ENCODE assay signal across 9 mouse cellular contexts in genomic region chr19:53423816-53424465, GRCm38 (mm10). TPM values are rescaled to one million over a fixed set of nuclear protein-coding genes. Genes with fewer than 3 reads are reported as not detected.
DNase-seq lines count a peak whose midpoint lies in the region; ATAC-seq and TF ChIP-seq lines count a peak whose summit lies in the region.
"Had no signal": no experiment of that assay in that cellular context is flagged by ENCODE, and none has a peak within 500 bp of the region (broad histone marks: within the 10 kb centered on the region; RNA-seq: fewer than 3 reads in every experiment).

No protein-coding gene starts in this region.

- H3K9ac ChIP-seq in kidney, embryonic 14.5 days (ENCODE audit: low read depth, low read length), result no peak overlapping the region
- peak overlapping the region; percentile 2 for H3K9ac ChIP-seq in ES-Bruce4 (ENCODE audit: low read depth, poor library complexity, severe bottlenecking)
- H3K9ac ChIP-seq in intestine, postnatal 0 days (ENCODE audit: low read depth, low read length), result no peak overlapping the region; the same call in 1 of the 2 replicates
- H3K9ac ChIP-seq in midbrain, embryonic 16.5 days (ENCODE audit: low read depth, low read length), result no peak overlapping the region

- TF ChIP-seq POLR2A in ES-Bruce4 (IDR thresholded peaks at IDR 0.05; ENCODE audit: insufficient read depth, low read length), result no peak

- ATAC-seq in kidney, embryonic 14.5 days (ENCODE audit: low FRiP score, low TSS enrichment), result no peak
- no peak for ATAC-seq in intestine, postnatal 0 days
- ATAC-seq in midbrain, embryonic 16.5 days, result no peak

- WGBS in kidney, embryonic 14.5 days, result 56% methylated on average over 17 of the region's 17 CpGs
- 60% methylated on average over 17 of the region's 17 CpGs for WGBS in intestine, postnatal 0 days
- WGBS in midbrain, embryonic 16.5 days, result 72% methylated on average over 17 of the region's 17 CpGs

- H3K4me1 ChIP-seq in kidney, embryonic 14.5 days (ENCODE audit: control insufficient read depth, insufficient read depth, low read length), result peaks cover 26% of the 10 kb centered on the region
- H3K4me1 ChIP-seq in ES-Bruce4 (ENCODE audit: control insufficient read depth, insufficient read depth, low read length), result peaks cover 3% of the 10 kb centered on the region
- H3K4me1 ChIP-seq in intestine, postnatal 0 days (replicated peaks; ENCODE audit: control insufficient read depth, insufficient read depth, low read length), result peaks cover 13% of the 10 kb centered on the region; the same call in 1 of the 2 replicates
- peaks cover 7% of the 10 kb centered on the region; the same call in 1 of the 2 replicates for H3K4me1 ChIP-seq in midbrain, embryonic 16.5 days (ENCODE audit: control insufficient read depth, insufficient read depth, low read length)

- no peaks in the 10 kb centered on the region for H3K9me3 ChIP-seq in kidney, embryonic 14.5 days (ENCODE audit: control insufficient read depth, low read length)
- no peaks in the 10 kb centered on the region for H3K9me3 ChIP-seq in ES-Bruce4 (replicated peaks; ENCODE audit: control insufficient read depth, insufficient read depth, low read length, poor library complexity, severe bottlenecking)
- H3K9me3 ChIP-seq in intestine, postnatal 0 days (ENCODE audit: control insufficient read depth), result no peaks in the 10 kb centered on the region
- H3K9me3 ChIP-seq in midbrain, embryonic 16.5 days (replicated peaks; ENCODE audit: control insufficient read depth, low read length, poor library complexity, severe bottlenecking), result no peaks in the 10 kb centered on the region

- no peak for TF ChIP-seq CTCF in ES-Bruce4 (IDR thresholded peaks at IDR 0.05; ENCODE audit: low read depth, low read length)
- no peak for TF ChIP-seq CTCF in intestine, postnatal 0 days (IDR thresholded peaks at IDR 0.05; ENCODE audit: low read depth)

- H3K36me3 ChIP-seq in kidney, embryonic 14.5 days (ENCODE audit: control insufficient read depth, insufficient read depth, low read length), result no peaks in the 10 kb centered on the region
- H3K36me3 ChIP-seq in ES-Bruce4 (ENCODE audit: control insufficient read depth, insufficient read depth, low read length, poor library complexity, severe bottlenecking), result no peaks in the 10 kb centered on the region
- no peaks in the 10 kb centered on the region for H3K36me3 ChIP-seq in intestine, postnatal 0 days (ENCODE audit: control insufficient read depth, insufficient read depth)
- no peaks in the 10 kb centered on the region for H3K36me3 ChIP-seq in midbrain, embryonic 16.5 days (ENCODE audit: control insufficient read depth, insufficient read depth, low read length)

- TF ChIP-seq EP300 in ES-Bruce4 (IDR thresholded peaks at IDR 0.05; ENCODE audit: insufficient read depth, low read depth, low read length), result no peak

- H3K27me3 ChIP-seq in kidney, embryonic 14.5 days (ENCODE audit: control insufficient read depth, insufficient read depth, low read length), result no peaks in the 10 kb centered on the region; the same call in 1 of the 2 replicates
- no peaks in the 10 kb centered on the region for H3K27me3 ChIP-seq in ES-Bruce4 (ENCODE audit: control insufficient read depth, insufficient read depth, low read length, poor library complexity, severe bottlenecking)
- H3K27me3 ChIP-seq in intestine, postnatal 0 days (replicated peaks; ENCODE audit: control insufficient read depth, insufficient read depth, low read length), result no peaks in the 10 kb centered on the region
- no peaks in the 10 kb centered on the region; the same call in 1 of the 2 replicates for H3K27me3 ChIP-seq in midbrain, embryonic 16.5 days (ENCODE audit: control insufficient read depth, insufficient read depth, low read depth, low read length)

- H3K4me3 ChIP-seq in kidney, embryonic 14.5 days (ENCODE audit: low read length), result no peak overlapping the region
- H3K4me3 ChIP-seq in ES-Bruce4 (ENCODE audit: low read depth, low read length), result peak overlapping the region; percentile 69
- no peak overlapping the region for H3K4me3 ChIP-seq in intestine, postnatal 0 days (ENCODE audit: low read depth, low read length)
- H3K4me3 ChIP-seq in midbrain, embryonic 16.5 days (ENCODE audit: low read depth, low read length), result no peak overlapping the region

- no peak overlapping the region for H3K27ac ChIP-seq in kidney, embryonic 14.5 days (ENCODE audit: low read depth, low read length)
- H3K27ac ChIP-seq in ES-Bruce4 (ENCODE audit: insufficient read depth, low read length), result peak overlapping the region; percentile 93
- H3K27ac ChIP-seq in intestine, postnatal 0 days (ENCODE audit: low read depth, low read length), result no peak overlapping the region
- no peak overlapping the region for H3K27ac ChIP-seq in midbrain, embryonic 16.5 days (ENCODE audit: low read length)

- peak overlapping the region; percentile 8; the same call in 1 of the 2 replicates for H3K4me2 ChIP-seq in kidney, embryonic 14.5 days (replicated peaks; ENCODE audit: low read depth, low read length)
- peak overlapping the region; percentile 48 for H3K4me2 ChIP-seq in intestine, postnatal 0 days (replicated peaks; ENCODE audit: low read depth)
- no peak overlapping the region for H3K4me2 ChIP-seq in midbrain, embryonic 16.5 days (ENCODE audit: low read length)

- DNase-seq in kidney, postnatal 14 days, result no peak
- DNase-seq in spleen, postnatal 36 days (ENCODE audit: low spot score in 2 of 2), result peak; percentile 50 to 64
- DNase-seq in right cerebral cortex, postnatal 25 days, result no peak
- no peak for DNase-seq in kidney, postnatal 36 days
- DNase-seq: cerebellum, postnatal 36 days had no signal

RNA-seq across cellular contexts. Expression of gene Smndc1, which starts 33.6 kb away (rescaled TPM):
- polyA plus RNA-seq in kidney, embryonic 14.5 days (2014; fragmentation: Nextera tagmentation; extraction: Ambion mirVana), result 47.7 and 49.4 TPM in 2 replicates
- 72.0 and 77.6 TPM in 2 replicates for polyA plus RNA-seq in ES-Bruce4 (2011; ENCODE audit: insufficient read depth, insufficient read length, low read depth, missing spikeins)
- 36.2 and 36.3 TPM in 2 replicates for polyA plus RNA-seq in intestine, postnatal 0 days (2015; fragmentation: Nextera tagmentation; extraction: Ambion mirVana)
- 31.2 and 32.2 TPM in 2 replicates for polyA plus RNA-seq in midbrain, embryonic 16.5 days (2015; fragmentation: Nextera tagmentation; extraction: Ambion mirVana)

RNA-seq across cellular contexts. Expression of gene Gm10197, which starts 52.4 kb away (rescaled TPM):
- polyA plus RNA-seq in kidney, embryonic 14.5 days (2014; fragmentation: Nextera tagmentation; extraction: Ambion mirVana), result 2.0 and 3.2 TPM in 2 replicates
- polyA plus RNA-seq in ES-Bruce4 (2011; ENCODE audit: insufficient read depth, insufficient read length, low read depth, missing spikeins), result not detected in 2 replicates
- not detected in 2 replicates for polyA plus RNA-seq in intestine, postnatal 0 days (2015; fragmentation: Nextera tagmentation; extraction: Ambion mirVana)
- not detected in 2 replicates for polyA plus RNA-seq in midbrain, embryonic 16.5 days (2015; fragmentation: Nextera tagmentation; extraction: Ambion mirVana)

Comparison
In these comparisons a context has a peak if more than half of its experiments do, and no peak if none do; other contexts are left out.
1. DNase-seq: peak in spleen, postnatal 36 days (2 of 2); none in kidney, postnatal 14 days (single experiment), right cerebral cortex, postnatal 25 days (single experiment) and kidney, postnatal 36 days (0 of 2).